ENCODE assay signal across 8 mouse cellular contexts in the genomic region with DNA sequence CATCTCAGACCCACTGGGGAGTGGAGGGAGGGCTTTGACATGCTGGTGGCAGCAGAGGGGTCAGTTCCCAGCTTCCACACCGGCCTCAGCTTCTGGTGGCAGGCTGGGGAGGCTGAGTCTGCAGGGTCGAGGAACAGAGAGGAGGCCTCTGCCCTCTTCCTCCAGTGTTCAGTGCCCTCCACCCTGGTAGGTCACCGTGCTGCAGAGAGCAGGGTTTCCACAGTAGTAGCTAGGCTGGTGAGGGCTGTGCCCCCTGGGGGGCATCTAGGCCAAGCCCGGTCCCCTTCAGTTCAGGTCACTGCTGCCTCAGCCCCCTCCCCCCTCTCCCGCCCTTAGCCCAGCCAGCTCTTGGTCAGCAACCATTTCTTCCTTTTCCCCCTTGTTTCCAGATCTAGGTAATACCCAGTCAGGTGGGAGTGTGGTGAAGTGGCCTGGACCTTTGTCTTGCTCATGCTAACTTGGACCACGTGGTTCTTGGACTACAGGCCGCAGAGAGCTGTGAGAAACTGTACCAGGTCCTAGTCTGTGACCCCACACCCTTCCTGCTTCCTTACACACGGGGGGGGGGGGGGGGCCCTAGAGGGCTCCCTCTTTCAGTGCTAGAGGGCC. TPM values are rescaled to one million over a fixed set of nuclear protein-coding genes. Genes with fewer than 3 reads are reported as not detected.
A peak's percentile ranks its signal among the peaks of the same experiment; 100 is the strongest.
DNase-seq lines count a peak whose midpoint lies in the region; ATAC-seq and TF ChIP-seq lines count a peak whose summit lies in the region.

No protein-coding gene starts in this region.

- intact Hi-C loops in gastrocnemius, adult 2 months (cut with DNase I) = no loop called here

- peak overlapping the region; percentile 88 for H3K4me3 ChIP-seq in gastrocnemius, adult 2 months
- peak overlapping the region; percentile 84 for H3K4me3 ChIP-seq in embryonic facial prominence, embryonic 12.5 days
- H3K4me3 ChIP-seq in hindbrain, embryonic 16.5 days (ENCODE audit: low read length) = peak overlapping the region; percentile 90
- no peak overlapping the region for H3K4me3 ChIP-seq in liver, embryonic 16.5 days (ENCODE audit: low read depth, low read length)

- peak overlapping the region; percentile 99 for H3K27ac ChIP-seq in gastrocnemius, adult 2 months
- H3K27ac ChIP-seq in embryonic facial prominence, embryonic 12.5 days = peak overlapping the region; percentile 94
- H3K27ac ChIP-seq in hindbrain, embryonic 16.5 days (ENCODE audit: low read depth, low read length) = peak overlapping the region; percentile 70
- H3K27ac ChIP-seq in liver, embryonic 16.5 days (ENCODE audit: low read length) = peak overlapping the region; percentile 19; the same call in 1 of the 2 replicates

- under 1% methylated on average over 8 of the region's 8 CpGs for WGBS in embryonic facial prominence, embryonic 12.5 days
- WGBS in hindbrain, embryonic 16.5 days = 7% methylated on average over 8 of the region's 8 CpGs
- WGBS in liver, embryonic 16.5 days (ENCODE audit: insufficient replicate concordance) = 21% methylated on average over 7 of the region's 8 CpGs

- H3K4me2 ChIP-seq in embryonic facial prominence, embryonic 12.5 days (replicated peaks) = peak overlapping the region; percentile 98
- peak overlapping the region; percentile 90 for H3K4me2 ChIP-seq in hindbrain, embryonic 16.5 days (ENCODE audit: low read length)
- H3K4me2 ChIP-seq in liver, embryonic 16.5 days (ENCODE audit: low read depth, low read length) = no peak overlapping the region

- peaks cover 50% of the 10 kb centered on the region for H3K4me1 ChIP-seq in embryonic facial prominence, embryonic 12.5 days
- H3K4me1 ChIP-seq in hindbrain, embryonic 16.5 days (ENCODE audit: control insufficient read depth, insufficient read depth, low read depth, low read length) = peaks cover 53% of the 10 kb centered on the region
- peaks cover 18% of the 10 kb centered on the region for H3K4me1 ChIP-seq in liver, embryonic 16.5 days (ENCODE audit: control insufficient read depth, low read depth, low read length)

- H3K36me3 ChIP-seq in embryonic facial prominence, embryonic 12.5 days = 0 out of 2 replicates have a peak, but pooled peaks cover 7% of the 10 kb centered on the region
- H3K36me3 ChIP-seq in hindbrain, embryonic 16.5 days (ENCODE audit: control insufficient read depth, insufficient read depth, low read length) = no peaks in the 10 kb centered on the region
- no peaks in the 10 kb centered on the region for H3K36me3 ChIP-seq in liver, embryonic 16.5 days (ENCODE audit: control insufficient read depth, insufficient read depth)

- no peak for ATAC-seq in embryonic facial prominence, embryonic 12.5 days (ENCODE audit: insufficient number of reproducible peaks, insufficient read depth, low FRiP score, low TSS enrichment)
- ATAC-seq in hindbrain, embryonic 16.5 days = no peak
- 0 out of 2 replicates have a peak, but pooled peaks have one; percentile 5 for ATAC-seq in liver, embryonic 16.5 days (ENCODE audit: low read depth)

- H3K9ac ChIP-seq in embryonic facial prominence, embryonic 12.5 days = peak overlapping the region; percentile 47
- H3K9ac ChIP-seq in hindbrain, embryonic 16.5 days (ENCODE audit: low read depth, low read length) = peak overlapping the region; percentile 78
- H3K9ac ChIP-seq in liver, embryonic 16.5 days (ENCODE audit: low read depth, low read length) = no peak overlapping the region

- TF ChIP-seq CTCF in gastrocnemius, adult 2 months (IDR thresholded peaks at IDR 0.05) = no peak

- H3K9me3 ChIP-seq in embryonic facial prominence, embryonic 12.5 days = no peaks in the 10 kb centered on the region
- no peaks in the 10 kb centered on the region for H3K9me3 ChIP-seq in hindbrain, embryonic 16.5 days (ENCODE audit: control insufficient read depth, low read length)
- H3K9me3 ChIP-seq in liver, embryonic 16.5 days (replicated peaks; ENCODE audit: control insufficient read depth, low read length) = no peaks in the 10 kb centered on the region

- H3K27me3 ChIP-seq in embryonic facial prominence, embryonic 12.5 days = no peaks in the 10 kb centered on the region
- no peaks in the 10 kb centered on the region for H3K27me3 ChIP-seq in hindbrain, embryonic 16.5 days (replicated peaks; ENCODE audit: control insufficient read depth, insufficient read depth, low read length)
- H3K27me3 ChIP-seq in liver, embryonic 16.5 days (ENCODE audit: control insufficient read depth, insufficient read depth, low read depth, low read length) = peaks cover 66% of the 10 kb centered on the region

- DNase-seq in gastrocnemius, adult 2 months = no peak
- no peak for DNase-seq in gastrocnemius, postnatal 10 days
- no peak for DNase-seq in B cell, adult 2 months
- DNase-seq in right cerebral cortex, postnatal 4 days = no peak
- no peak for DNase-seq in gastrocnemius, adult 8-10 months (ENCODE audit: low spot score in 2 of 2)

RNA-seq across cellular contexts. Expression of a gene that starts 6.1 kb away (rescaled TPM):
- 1 to 10 TPM; 3.5 to 5.3 TPM for total RNA-seq in gastrocnemius, adult 2 months (2021)
- 10 to 100 TPM in 1 of 2 experiments, 1 to 10 TPM in 1; 6.4 to 10.5 TPM for total RNA-seq in gastrocnemius, postnatal 10 days (2021)
- 16.8 and 18.8 TPM in 2 replicates for polyA plus RNA-seq in embryonic facial prominence, embryonic 12.5 days (2016; fragmentation: Nextera tagmentation; extraction: Ambion mirVana)
- 7.8 and 9.7 TPM in 2 replicates for polyA plus RNA-seq in hindbrain, embryonic 16.5 days (2015; fragmentation: Nextera tagmentation; extraction: Ambion mirVana)
- 0.84 TPM in 2 replicates for polyA plus RNA-seq in liver, embryonic 16.5 days (2015; fragmentation: Nextera tagmentation; extraction: Ambion mirVana)
- total RNA-seq in gastrocnemius, adult 8-10 months (2022) = 1 to 10 TPM; 3.6 to 5.8 (median 4.7) TPM

Comparison
In these comparisons a context has a peak if more than half of its experiments do, and no peak if none do; other contexts are left out.
1. H3K27ac ChIP-seq: peak in every context shown above with its lines; median percentile 99 in gastrocnemius, adult 2 months; 94 in embryonic facial prominence, embryonic 12.5 days; 70 in hindbrain, embryonic 16.5 days; 19 in liver, embryonic 16.5 days.